Mouse (Mus musculus) spleen, postnatal 14 days (tissue): ENCODE data around the gene Hoxc9.

Experiments
- DNase-seq, 2 experiments: peaks; one replicate each; pipeline ENCODE4 v3.0.0; 2021 to 2022; ENCODE audit warnings: low spot score in 2 of 2

Hoxc9 gene

GRCm38 (mm10) chr15:102955833-102956640, 20.2 kb upstream of the Hoxc9 start:
- DNase-seq = no peak

DNA sequence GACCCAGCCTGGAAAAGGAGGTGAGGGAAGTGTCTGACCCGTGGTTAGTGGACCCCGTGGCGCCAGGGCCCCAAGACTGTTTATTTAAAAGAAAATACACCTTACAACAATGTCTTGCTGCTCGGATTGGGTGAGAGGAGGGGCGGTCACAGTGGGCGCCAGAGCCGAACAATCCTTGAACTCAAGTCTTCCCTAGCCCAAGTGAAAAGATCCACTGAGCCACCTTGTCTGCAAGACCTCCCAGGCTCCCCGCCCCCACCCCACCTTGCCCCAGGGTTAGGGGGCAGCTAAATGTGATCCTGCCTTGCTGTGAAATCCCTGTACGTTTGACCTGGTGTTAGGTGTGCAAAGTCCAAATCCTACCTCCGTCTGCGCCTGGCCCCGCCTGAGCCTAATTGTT, 19.3 kb upstream of the Hoxc9 start:
- no peak for DNase-seq

DNA sequence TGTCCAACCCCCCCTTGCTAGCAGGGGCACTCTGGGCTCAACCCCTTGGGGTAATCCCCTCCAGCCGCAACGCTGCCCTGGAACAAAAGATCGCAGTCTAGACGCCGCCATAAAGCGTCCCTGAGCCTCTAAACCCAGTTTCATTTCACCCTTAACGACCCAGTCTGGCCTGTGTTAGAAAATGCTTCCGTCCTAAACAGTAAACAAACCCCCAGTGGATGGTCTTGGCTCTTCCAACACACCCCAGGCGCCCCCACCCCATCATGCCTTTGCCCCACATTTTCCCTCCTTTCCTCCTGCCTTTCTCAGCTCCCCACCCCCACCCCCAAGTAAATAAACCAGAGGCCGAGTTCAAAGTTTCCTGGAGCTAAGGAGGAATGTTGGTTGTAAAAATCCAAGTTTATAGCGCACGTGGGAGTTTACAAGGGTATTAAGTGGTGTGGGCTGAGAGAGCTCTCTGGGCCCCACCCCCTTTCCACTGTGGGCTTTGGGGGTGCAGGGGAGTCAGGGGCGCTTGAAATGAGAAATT, 16.5 kb upstream of the Hoxc9 start:
- no peak for DNase-seq

GRCm38 (mm10) chr15:102961728-102962127, 14.5 kb upstream of the Hoxc9 start:
- DNase-seq = no peak

GRCm38 (mm10) chr15:102962492-102962891, 13.7 kb upstream of the Hoxc9 start:
- DNase-seq = no peak

DNA sequence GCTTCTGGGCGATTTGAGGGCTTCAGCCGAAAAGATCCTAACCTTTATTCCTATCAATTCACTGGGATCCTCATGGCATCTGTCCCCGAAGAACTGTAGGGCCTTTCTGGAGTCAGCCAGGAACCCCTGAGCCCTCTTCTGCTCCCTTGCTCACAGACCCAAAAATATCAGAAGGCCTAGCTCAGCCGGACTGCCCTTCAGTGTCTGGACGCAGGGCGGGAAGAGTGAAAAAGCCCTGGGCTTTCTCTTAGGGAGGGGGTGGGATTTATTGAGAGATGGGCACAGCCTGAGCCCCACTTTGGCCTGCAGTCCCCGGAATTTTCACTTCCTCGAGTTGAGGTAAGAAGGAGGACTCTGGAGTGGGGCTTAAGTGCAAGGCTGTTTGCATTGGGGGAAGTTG, 13.0 kb upstream of the Hoxc9 start:
- DNase-seq = no peak

GRCm38 (mm10) chr15:102963671-102964640, 12.3 kb upstream of the Hoxc9 start:
- no peak for DNase-seq

- DNase-seq = no peak
Observed at GRCm38 (mm10) chr15:102965003-102965891, 11.0 kb upstream of the Hoxc9 start.

- peak in 1 of 2 experiments; percentile 44 for DNase-seq
Observed at GRCm38 (mm10) chr15:102965892-102966775, 10.1 kb upstream of the Hoxc9 start.

- DNase-seq = no peak
Observed at GRCm38 (mm10) chr15:102966776-102967311, 9.4 kb upstream of the Hoxc9 start, which contains the start of gene Hoxc10. Gene Hoxc10, plus strand, starts transcription at chr15:102966796.

GRCm38 (mm10) chr15:102967312-102967510, 9.0 kb upstream of the Hoxc9 start, which contains the start of gene Hoxc5:
Gene Hoxc5, plus strand, starts transcription at chr15:102967443.
- no peak for DNase-seq

DNA sequence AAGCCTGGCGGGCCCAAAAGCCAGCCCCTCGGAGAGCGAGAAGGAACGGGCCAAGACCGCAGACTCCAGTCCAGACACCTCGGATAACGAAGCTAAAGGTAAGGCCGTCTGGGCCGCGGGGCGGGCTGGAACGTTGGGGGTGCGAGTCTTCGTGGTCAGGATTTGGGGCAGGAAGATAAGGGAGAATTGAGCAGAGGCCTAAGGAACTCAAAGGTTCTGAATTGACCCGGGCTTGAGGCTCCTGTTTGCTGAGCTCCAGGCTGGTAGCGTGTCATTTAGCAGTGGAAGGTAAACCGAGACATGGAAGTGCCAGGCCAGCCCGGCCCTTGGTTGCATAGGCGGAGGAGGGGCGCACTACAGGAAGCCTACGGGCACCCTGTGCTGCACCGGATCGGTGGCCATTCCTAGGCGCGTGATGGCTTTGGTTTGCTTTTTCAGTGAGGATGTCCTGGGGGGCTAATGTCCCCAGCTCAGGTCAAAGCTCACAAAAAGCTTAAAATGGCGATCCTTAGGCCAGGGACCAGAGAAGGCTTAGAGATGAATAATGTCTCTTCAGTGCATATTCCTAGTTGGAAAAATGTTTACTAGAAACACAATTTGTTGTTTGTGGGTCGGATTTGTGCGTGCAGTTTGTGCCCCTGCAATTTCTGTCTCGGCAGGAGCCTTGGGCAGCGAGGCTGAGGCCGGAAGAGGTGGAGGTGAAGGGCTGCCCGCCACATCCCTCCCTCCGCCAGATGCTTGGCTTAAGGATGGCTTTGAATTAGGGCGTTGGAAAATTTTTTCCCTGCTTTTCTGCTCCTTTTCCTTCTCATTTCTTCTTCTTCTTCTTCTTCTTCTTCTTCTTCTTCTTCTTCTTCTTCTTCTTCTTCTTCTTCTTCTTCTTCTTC, 8.5 kb upstream of the Hoxc9 start:
- DNase-seq = no peak

- no peak for DNase-seq
Observed at GRCm38 (mm10) chr15:102969296-102969695, 6.9 kb upstream of the Hoxc9 start.

DNA sequence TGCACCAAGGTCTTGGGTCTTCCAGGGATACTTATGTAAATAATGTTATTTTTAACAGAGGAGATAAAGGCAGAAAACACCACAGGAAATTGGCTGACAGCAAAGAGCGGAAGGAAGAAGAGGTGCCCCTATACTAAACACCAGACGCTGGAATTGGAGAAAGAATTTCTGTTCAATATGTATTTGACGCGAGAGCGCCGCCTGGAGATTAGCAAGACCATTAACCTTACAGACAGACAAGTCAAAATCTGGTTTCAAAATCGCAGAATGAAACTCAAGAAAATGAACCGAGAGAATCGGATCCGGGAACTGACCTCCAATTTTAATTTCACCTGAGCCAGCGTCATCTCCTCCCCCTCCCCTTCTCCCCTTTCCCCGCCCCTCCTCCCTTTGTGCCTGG, 5.5 kb upstream of the Hoxc9 start:
- DNase-seq = no peak

DNA sequence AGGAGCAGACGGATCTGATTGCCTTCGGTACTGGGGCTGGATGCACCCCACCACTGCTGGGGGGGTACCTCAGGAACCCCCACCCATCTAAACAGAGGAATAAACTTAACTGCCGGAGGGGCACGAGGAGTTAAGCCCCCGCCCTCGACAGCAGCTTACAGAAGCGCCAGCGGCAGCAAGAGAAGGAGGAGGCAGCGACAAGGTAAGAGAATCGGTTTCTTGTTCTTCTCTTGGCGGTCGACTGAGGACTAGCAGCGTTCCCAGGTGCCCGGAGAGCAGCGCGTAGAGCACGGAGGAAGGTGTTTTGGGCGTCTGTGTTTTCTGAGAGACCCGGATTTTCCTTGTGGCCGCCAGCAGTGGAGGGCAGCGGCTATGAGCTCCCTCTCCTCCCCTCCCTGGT, 4.0 kb upstream of the Hoxc9 start:
- no peak for DNase-seq

- DNase-seq = no peak
Observed at GRCm38 (mm10) chr15:102972753-102973152, 3.5 kb upstream of the Hoxc9 start.

- no peak for DNase-seq
Observed at GRCm38 (mm10) chr15:102975034-102975433, 1.2 kb upstream of the Hoxc9 start.

DNA sequence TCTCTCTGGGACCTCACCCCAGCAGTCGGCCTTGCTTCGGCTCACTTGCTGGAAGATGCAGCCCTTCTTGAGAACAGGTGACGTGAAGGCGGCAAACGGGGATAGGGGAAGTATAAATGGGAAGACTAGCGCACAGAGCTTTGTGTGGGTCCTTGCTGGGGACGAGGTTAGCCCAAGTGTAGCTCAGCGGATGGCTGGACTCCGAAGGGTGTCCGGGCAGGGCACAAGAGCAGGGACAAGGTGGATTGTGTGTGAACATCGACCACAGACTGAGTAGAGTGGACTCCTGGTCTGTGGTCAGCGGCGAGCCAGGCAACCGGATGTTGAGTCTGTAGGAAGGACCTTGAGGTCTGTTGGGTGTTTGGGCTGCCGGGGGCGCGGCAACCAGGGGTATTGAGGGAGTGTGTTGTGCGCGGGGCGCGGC, 539 bp upstream of the Hoxc9 start:
- no peak for DNase-seq
